Mouse (Mus musculus): ENCODE measurements around the gene Dcst1.

- TF ChIP-seq EP300 (IDR thresholded peaks at IDR 0.05; ENCODE audit: low read depth): no peak
- TF ChIP-seq CTCF (IDR thresholded peaks at IDR 0.05; ENCODE audit: low read depth): no peak
Observed at GRCm38 (mm10) chr3:89361675-89362074, 3.4 kb downstream of the Dcst1 start, which contains the start of gene Dcst2.

All from heart, postnatal 0 days (tissue).